Mouse (Mus musculus): Measurements from ENCODE around the gene A230050P20Rik. TPM values are rescaled to one million over a fixed set of nuclear protein-coding genes. Genes with fewer than 3 reads are reported as not detected.
A peak's percentile ranks its signal among the peaks of the same experiment; 100 is the strongest.

Gene A230050P20Rik
- total and polyA plus RNA-seq, 3 experiments = 63.7 to 199 (median 190) TPM

DNA sequence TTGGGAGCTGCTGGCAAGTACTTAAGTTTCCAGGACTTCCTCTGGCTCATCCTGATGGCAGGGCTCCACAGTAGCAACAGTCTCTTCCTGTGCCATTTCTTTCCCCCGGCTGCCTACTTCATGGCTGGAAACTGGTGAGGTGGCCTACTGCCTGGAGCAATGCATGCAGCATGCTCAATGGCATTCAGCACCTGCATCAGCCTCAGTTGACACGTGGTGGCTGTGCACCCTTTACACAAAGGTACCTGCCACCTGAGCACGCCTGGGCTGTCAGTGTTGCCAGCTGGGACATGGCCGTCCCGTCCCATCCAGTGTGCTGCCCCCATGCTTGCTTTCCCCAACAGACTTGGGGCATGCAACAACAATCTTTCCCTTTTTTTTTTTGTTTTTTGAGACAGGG is 24.6 kb downstream of the A230050P20Rik start:
- DNase-seq (ENCODE audit: low read depth, low spot score) = no peak
- Histone ChIP-seq H3K27ac (ENCODE audit: control insufficient read depth, low read depth, low read length) (peak overlapping the region; percentile 14; the same call in 1 of the 2 replicates), H3K4me1 (ENCODE audit: control insufficient read depth in 1 of 2, insufficient read depth in 2 of 2, low read length in 2 of 2) (peaks cover 2 to 40% of the 10 kb centered on the region in 2 experiments), H3K79me2 (ENCODE audit: control insufficient read depth, insufficient read depth, low read length, poor library complexity) (peaks cover 62% of the 10 kb centered on the region), H3K27me3 (ENCODE audit: control insufficient read depth in 1 of 2, insufficient read depth in 2 of 2, low read length in 2 of 2) (no peaks in the 10 kb centered on the region), H3K9me3 (replicated peaks; ENCODE audit: insufficient read depth, low read length) (no peaks in the 10 kb centered on the region), H3K4me3 (ENCODE audit: control insufficient read depth in 1 of 2, insufficient read depth in 1 of 2, low read depth in 2 of 2, low read length in 2 of 2) (no peak overlapping the region), H3K9ac (ENCODE audit: control insufficient read depth, low read depth, low read length, poor library complexity, severe bottlenecking) (no peak overlapping the region), H3K36me3 (ENCODE audit: control insufficient read depth in 1 of 2, insufficient read depth in 2 of 2, low read length in 2 of 2) (peaks cover 18 to 46% of the 10 kb centered on the region in 2 experiments)
- TF ChIP-seq POLR2AphosphoS5 (IDR thresholded peaks at IDR 0.05; ENCODE audit: borderline replicate concordance, low read depth, low read length) = peak; percentile 98; the same call in 1 of the 2 replicates
- no peak for TF ChIP-seq NELFE (IDR thresholded peaks at IDR 0.05; ENCODE audit: low read depth, low read length)

DNA sequence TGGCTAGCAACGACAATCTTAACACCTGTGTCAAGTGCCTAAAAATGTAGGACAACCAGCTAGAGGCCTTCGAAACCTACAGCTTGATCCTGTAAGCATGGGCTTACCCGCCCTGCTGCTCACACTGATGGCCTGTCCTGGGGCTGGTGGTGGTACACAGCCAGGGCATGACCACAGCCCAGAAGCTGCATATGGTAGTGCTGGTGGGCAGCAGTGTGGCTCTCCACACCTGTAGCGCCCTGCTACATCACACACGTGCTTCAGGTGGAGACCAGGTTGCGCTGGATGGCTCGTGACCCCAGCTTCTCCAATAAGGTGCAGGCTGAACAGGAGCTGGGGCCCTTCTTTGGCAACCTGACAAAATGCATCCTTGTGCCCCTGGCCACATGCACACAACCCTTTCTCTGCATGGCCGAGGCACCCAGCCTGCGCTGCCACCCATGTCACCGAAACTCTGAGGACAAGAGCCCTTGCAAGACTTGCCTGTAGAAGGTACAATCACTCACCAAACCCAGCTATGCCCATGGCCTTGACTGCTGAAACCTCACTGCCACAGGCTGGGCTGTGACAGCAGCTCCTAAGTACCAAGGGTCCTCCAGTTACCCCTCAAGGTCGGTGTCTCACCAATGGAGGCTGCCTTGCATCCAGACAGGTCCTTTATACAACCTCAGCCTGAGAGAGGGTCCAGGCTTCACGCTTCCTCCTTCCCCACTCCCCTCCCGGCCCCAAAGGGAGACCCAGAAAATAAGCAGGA is 25.3 kb downstream of the A230050P20Rik start:
- DNase-seq (ENCODE audit: low read depth, low spot score) = peak; percentile 79
- Histone ChIP-seq H3K9me3 (replicated peaks; ENCODE audit: insufficient read depth, low read length) (no peaks in the 10 kb centered on the region), H3K27me3 (ENCODE audit: control insufficient read depth in 1 of 2, insufficient read depth in 2 of 2, low read length in 2 of 2) (no peaks in the 10 kb centered on the region), H3K79me2 (ENCODE audit: control insufficient read depth, insufficient read depth, low read length, poor library complexity) (peaks cover 59% of the 10 kb centered on the region), H3K27ac (ENCODE audit: control insufficient read depth, low read depth, low read length) (no peak overlapping the region), H3K4me1 (ENCODE audit: control insufficient read depth in 1 of 2, insufficient read depth in 2 of 2, low read length in 2 of 2) (peaks cover 2 to 42% of the 10 kb centered on the region in 2 experiments), H3K9ac (ENCODE audit: control insufficient read depth, low read depth, low read length, poor library complexity, severe bottlenecking) (no peak overlapping the region), H3K36me3 (ENCODE audit: control insufficient read depth in 1 of 2, insufficient read depth in 2 of 2, low read length in 2 of 2) (peaks cover 18 to 48% of the 10 kb centered on the region in 2 experiments), H3K4me3 (ENCODE audit: control insufficient read depth in 1 of 2, insufficient read depth in 1 of 2, low read depth in 2 of 2, low read length in 2 of 2) (no peak overlapping the region)
- TF ChIP-seq POLR2AphosphoS5 (IDR thresholded peaks at IDR 0.05; ENCODE audit: borderline replicate concordance, low read depth, low read length) (peak; percentile 58; the same call in 1 of the 2 replicates), EP300 (IDR thresholded peaks at IDR 0.05; ENCODE audit: low read depth in 1 of 2, low read length in 2 of 2) (no peak), CHD2 (IDR thresholded peaks at IDR 0.05; ENCODE audit: low read length) (no peak)

DNA sequence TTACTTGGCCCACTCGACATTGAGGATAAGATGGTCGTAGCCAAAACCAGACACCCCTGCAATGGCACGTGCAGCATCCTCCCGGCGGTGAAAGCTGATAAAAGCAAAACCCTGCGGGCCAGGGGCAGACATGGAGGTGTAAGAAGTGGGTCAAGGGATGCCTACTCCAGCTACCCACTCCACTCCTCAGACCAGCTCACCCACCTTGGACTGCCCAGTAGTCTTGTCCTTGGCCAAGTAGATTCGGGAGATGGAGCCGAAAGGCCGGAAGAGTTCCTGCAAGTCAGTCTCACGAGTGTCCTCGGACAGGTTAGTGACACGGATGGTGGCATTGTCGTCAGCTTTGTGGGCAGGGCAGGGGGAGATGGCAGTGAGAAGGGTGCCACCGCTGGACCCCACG is 26.2 kb downstream of the A230050P20Rik start:
- Histone ChIP-seq H3K9me3 (replicated peaks; ENCODE audit: insufficient read depth, low read length) (no peaks in the 10 kb centered on the region), H3K27me3 (ENCODE audit: control insufficient read depth in 1 of 2, insufficient read depth in 2 of 2, low read length in 2 of 2) (no peaks in the 10 kb centered on the region), H3K79me2 (ENCODE audit: control insufficient read depth, insufficient read depth, low read length, poor library complexity) (peaks cover 51% of the 10 kb centered on the region), H3K4me3 (ENCODE audit: control insufficient read depth in 1 of 2, insufficient read depth in 1 of 2, low read depth in 2 of 2, low read length in 2 of 2) (no peak overlapping the region), H3K4me1 (ENCODE audit: control insufficient read depth in 1 of 2, insufficient read depth in 2 of 2, low read length in 2 of 2) (peaks cover 2 to 44% of the 10 kb centered on the region in 2 experiments), H3K36me3 (ENCODE audit: control insufficient read depth in 1 of 2, insufficient read depth in 2 of 2, low read length in 2 of 2) (peaks cover 16 to 48% of the 10 kb centered on the region in 2 experiments), H3K9ac (ENCODE audit: control insufficient read depth, low read depth, low read length, poor library complexity, severe bottlenecking) (no peak overlapping the region), H3K27ac (ENCODE audit: control insufficient read depth, low read depth, low read length) (no peak overlapping the region)
- TF ChIP-seq SMC3 (IDR thresholded peaks at IDR 0.05; ENCODE audit: low read depth, low read length) (no peak), USF1 (IDR thresholded peaks at IDR 0.05; ENCODE audit: low read depth, low read length) (no peak), RCOR1 (IDR thresholded peaks at IDR 0.05; ENCODE audit: low read depth, low read length) (no peak), MYC (IDR thresholded peaks at IDR 0.05; ENCODE audit: low read depth, low read length) (no peak), EP300 (IDR thresholded peaks at IDR 0.05; ENCODE audit: low read depth in 1 of 2, low read length in 2 of 2) (no peak), SIN3A (IDR thresholded peaks at IDR 0.05; ENCODE audit: low read length) (no peak), UBTF (IDR thresholded peaks at IDR 0.05; ENCODE audit: borderline replicate concordance, insufficient read depth, low read depth, low read length) (no peak), ZKSCAN1 (IDR thresholded peaks at IDR 0.05; ENCODE audit: low read depth, low read length) (no peak), CHD2 (IDR thresholded peaks at IDR 0.05; ENCODE audit: low read length) (no peak), TBP (IDR thresholded peaks at IDR 0.05; ENCODE audit: low read depth, low read length) (no peak), GABPA (IDR thresholded peaks at IDR 0.05; ENCODE audit: low read depth, low read length) (no peak), MAX (IDR thresholded peaks at IDR 0.05; ENCODE audit: low read length) (no peak), JUND (IDR thresholded peaks at IDR 0.05; ENCODE audit: low read depth, low read length) (no peak), TCF12 (IDR thresholded peaks at IDR 0.05; ENCODE audit: low read depth, low read length) (no peak), POLR2AphosphoS5 (IDR thresholded peaks at IDR 0.05; ENCODE audit: borderline replicate concordance, low read depth, low read length) (no peak), MAFK (IDR thresholded peaks at IDR 0.05; ENCODE audit: borderline replicate concordance, low read depth, low read length) (no peak), CHD1 (IDR thresholded peaks at IDR 0.05; ENCODE audit: low read depth, low read length) (no peak), ZC3H11A (IDR thresholded peaks at IDR 0.05; ENCODE audit: low read depth, low read length) (no peak), CTCF (IDR thresholded peaks at IDR 0.05 in 2 of 3, conservative IDR thresholded peaks at IDR 0.05 in 1 of 3; ENCODE audit: control insufficient read depth in 1 of 3, insufficient read depth in 1 of 3, low read depth in 2 of 3, low read length in 3 of 3, poor library complexity in 1 of 3, severe bottlenecking in 1 of 3) (no peak)
- DNase-seq (ENCODE audit: low read depth, low spot score) = no peak
